Mouse (Mus musculus): ENCODE data around the gene Tbc1d17.

Gene Tbc1d17

GRCm38 (mm10) chr7:44810365-44810764, 38.5 kb downstream of the Tbc1d17 start:
- in situ Hi-C loops (cut with MboI, MseI), result no loop called here

- in situ Hi-C loops (cut with MboI, MseI), result no loop called here
These were observed 39.4 kb downstream of the Tbc1d17 start for GRCm38 (mm10) chr7:44809466-44809865.

- in situ Hi-C loops (cut with MboI, MseI), result no loop called here
These were observed 40.0 kb downstream of the Tbc1d17 start for GRCm38 (mm10) chr7:44808927-44809326.

- in situ Hi-C loops (cut with MboI, MseI), result loop anchor here (5.0 kb wide), 1 partner anchor 1380 kb away; no protein-coding TSS in a partner anchor
These were observed 56.1 kb downstream of the Tbc1d17 start for GRCm38 (mm10) chr7:44792781-44793180.

GRCm38 (mm10) chr7:44790066-44790465, 58.8 kb downstream of the Tbc1d17 start:
- in situ Hi-C loops (cut with MboI, MseI), result loop anchor here (5.0 kb wide), 1 partner anchor 1378 kb away; no protein-coding TSS in a partner anchor

GRCm38 (mm10) chr7:44789531-44789930, 59.3 kb downstream of the Tbc1d17 start:
- in situ Hi-C loops (cut with MboI, MseI), result no loop called here
